Mouse (Mus musculus): Measurements from ENCODE around the gene Myrf.

Gene Myrf

GRCm38 (mm10) chr19:10240654-10241305, at the start of gene Myrf:
TSS of gene Myrf (minus strand) at chr19:10240748.
- DNase-seq (ENCODE audit: low read depth, low spot score) = peak; percentile 83

DNA sequence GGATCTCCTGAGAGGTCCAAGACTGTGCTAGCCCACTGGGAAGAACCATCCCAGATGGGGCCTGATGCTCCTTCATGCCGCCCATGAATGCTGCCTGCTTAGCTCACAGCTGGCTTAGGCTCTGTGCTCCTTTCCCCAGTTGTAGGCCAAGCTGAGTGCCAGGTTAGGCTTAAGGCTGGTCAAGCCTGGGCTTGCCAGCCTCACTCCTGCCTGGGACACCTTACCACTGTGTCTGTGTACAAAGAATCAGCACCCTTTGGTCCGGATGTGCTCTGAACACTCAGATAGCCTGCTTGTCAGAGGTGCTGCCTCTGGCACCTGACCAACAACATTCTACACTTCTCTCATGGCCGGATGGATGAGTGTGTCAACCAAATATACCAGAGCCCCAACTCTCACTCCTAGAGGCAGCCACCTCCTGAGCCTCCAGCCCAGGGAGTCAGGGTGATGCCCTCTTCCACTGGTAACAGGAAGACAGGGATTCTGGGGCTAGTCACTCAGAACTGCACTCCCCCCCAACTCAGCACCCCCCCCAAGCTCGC, 49.1 kb upstream of the Myrf start:
- DNase-seq (ENCODE audit: low read depth, low spot score) = no peak

DNA sequence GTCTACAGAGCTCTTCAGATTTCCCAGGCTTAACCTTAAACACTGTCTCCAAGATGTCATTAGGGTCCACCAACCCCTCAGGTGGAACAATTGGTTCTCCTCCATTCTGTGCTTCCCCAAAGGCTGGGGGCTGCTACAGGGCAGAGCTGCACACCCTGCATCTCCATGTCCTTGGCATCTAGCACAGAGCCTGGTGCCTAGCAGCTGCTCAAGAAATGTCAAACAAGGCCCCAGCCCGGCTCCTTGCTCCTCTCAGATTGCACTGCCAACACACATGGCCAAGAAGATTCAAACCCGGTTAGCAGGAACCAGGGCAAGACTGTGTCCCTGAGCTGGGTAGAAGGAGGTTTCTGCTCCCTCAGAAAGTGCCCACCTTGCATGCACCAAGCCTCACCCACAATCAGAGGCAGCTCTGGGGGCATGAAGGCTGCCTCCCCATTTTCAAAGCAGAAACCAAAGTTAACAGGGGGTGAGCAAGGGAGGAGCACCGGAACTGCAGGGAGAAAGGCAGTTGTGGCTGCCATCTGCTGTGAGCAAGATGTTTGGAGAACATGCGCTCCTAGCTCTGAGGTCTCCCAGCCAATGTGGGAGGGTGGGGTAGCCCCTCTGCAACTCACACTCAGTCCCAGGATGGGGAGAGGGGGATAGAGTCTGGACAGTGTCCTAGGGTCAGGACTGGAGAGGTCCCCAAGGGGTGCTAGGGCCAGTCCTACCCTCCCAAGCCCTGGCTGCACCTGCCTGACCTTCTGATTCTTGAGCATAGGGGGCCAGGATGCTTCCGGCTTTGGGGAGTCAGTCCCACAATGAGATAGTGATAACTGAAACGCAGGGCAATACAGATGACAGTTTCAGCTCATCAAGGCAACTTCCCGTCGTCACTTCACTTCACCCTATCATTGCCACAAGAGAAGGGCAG, 47.8 kb upstream of the Myrf start:
- DNase-seq (ENCODE audit: low read depth, low spot score) = no peak

DNA sequence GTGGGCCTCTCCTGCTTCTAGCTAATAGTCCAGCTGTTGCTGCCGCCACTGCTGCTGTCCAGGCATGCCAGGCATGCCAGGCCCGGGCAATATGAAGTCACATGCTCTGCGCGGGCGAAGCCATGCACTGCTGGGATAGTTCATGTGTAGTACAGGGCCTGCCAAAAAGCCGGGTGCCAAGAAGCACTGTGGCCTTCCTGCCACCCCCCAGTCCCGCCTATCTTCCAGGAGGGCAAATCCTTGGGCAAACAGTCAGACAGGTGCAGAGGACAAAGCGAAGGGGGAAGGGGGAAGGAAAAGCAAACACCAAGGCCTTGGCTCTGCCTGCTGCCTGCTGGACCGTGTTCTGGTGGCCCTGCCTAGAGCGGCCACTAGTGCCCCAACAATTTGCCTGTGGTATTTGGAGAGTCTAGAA, 45.9 kb upstream of the Myrf start:
- no peak for DNase-seq (ENCODE audit: low read depth, low spot score)

- DNase-seq (ENCODE audit: low read depth, low spot score) = no peak
Observed at GRCm38 (mm10) chr19:10280771-10281540, 40.4 kb upstream of the Myrf start.

GRCm38 (mm10) chr19:10279668-10280067, 39.1 kb upstream of the Myrf start:
- no peak for DNase-seq (ENCODE audit: low read depth, low spot score)

- no peak for DNase-seq (ENCODE audit: low read depth, low spot score)
Observed at GRCm38 (mm10) chr19:10278669-10279324, 38.2 kb upstream of the Myrf start.

- no peak for DNase-seq (ENCODE audit: low read depth, low spot score)
Observed at GRCm38 (mm10) chr19:10277759-10278158, 37.2 kb upstream of the Myrf start.

- DNase-seq (ENCODE audit: low read depth, low spot score) = peak; percentile 67
Observed at GRCm38 (mm10) chr19:10277331-10277730, 36.8 kb upstream of the Myrf start.

DNA sequence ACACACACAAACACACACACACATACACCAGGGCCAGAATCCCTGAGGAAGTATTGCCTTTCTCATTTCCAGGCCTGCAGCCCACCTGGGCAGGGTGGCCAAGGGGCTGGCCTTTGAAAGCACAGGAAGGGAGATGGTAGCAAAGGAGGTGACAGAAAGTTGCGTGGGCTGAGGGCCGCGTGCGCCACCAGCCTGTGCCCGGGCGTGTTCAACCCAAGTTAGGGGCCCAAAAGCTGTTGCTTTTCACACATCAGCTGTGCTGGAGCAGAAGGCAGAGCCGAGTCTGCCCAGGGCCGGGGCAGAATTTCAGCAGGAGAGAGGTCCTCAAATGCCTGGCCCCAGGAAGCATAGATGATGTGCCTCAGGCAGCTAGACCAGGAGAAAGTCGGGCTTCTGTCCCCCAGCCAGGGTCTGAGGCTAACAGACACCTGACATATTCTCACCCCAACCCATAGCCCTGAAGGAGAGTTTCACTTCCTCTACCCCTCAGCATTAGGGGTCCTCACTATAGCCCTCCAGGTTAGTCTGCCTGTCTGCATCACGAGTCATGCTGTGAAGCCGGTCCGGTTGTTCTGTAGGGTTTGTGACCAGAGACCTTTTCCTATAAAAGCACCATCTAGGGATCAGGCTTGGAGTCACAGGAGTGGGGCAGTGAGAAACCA, 36.1 kb upstream of the Myrf start:
- no peak for DNase-seq (ENCODE audit: low read depth, low spot score)

DNA sequence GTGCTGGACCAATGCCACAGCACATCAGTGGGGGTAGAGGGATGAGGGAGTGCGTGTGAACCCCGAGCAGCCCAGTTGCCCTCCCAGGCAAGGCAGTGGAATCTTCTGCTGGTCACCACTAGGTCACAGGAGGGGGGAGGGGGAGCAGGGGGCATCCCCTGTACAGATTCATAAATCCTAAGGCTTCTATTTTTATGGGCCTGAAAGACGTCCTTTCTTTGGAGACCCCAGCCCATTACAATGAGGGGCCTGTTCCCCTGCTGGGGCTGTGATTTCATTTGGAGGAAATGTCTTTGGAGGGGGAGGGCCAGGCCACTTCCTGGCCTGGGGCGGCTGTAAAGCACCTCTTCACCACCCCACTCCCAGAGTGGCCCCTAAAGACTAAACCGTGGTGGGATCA, 33.5 kb upstream of the Myrf start:
- peak; percentile 67 for DNase-seq (ENCODE audit: low read depth, low spot score)

DNA sequence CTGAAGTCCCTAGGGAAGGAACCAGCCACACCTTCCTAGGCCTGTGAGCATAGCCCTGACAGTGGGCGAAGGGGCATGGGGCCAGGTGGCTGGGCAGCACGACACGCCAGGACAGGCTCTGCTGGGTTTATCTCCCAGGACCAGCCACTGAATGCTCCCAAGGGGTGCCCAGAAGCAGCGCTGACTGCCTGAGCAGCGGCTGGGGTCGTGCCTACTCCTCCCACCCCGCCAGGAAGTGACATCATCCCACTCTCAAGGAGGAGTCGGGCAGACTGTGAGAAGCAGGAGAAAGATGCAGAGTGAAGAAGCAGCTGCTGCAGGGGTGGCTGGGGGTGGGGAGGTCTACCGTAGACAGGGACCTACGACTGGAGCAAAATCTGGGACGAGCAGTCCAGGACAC, 32.2 kb upstream of the Myrf start:
- peak; percentile 63 for DNase-seq (ENCODE audit: low read depth, low spot score)

DNA sequence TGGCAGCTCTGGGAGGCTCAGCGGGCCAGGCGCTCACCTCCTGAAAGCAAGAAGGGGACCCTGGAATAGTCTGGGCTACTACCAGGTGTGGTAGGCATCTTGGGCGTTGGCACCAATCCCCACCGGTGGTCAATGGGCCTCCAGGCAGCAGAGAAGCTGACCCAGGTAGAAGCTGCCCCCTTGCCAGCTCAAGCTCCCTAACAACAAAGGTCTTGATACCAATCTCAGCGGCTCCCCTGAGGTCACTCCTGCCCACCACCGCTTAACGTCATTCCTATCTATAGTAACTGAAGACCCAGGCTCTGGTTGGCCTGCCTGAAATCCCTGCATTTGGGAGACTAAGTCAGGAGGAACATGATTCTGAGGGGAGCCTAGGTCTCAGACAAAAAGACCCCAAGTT, 31.0 kb upstream of the Myrf start:
- DNase-seq (ENCODE audit: low read depth, low spot score) = no peak

DNA sequence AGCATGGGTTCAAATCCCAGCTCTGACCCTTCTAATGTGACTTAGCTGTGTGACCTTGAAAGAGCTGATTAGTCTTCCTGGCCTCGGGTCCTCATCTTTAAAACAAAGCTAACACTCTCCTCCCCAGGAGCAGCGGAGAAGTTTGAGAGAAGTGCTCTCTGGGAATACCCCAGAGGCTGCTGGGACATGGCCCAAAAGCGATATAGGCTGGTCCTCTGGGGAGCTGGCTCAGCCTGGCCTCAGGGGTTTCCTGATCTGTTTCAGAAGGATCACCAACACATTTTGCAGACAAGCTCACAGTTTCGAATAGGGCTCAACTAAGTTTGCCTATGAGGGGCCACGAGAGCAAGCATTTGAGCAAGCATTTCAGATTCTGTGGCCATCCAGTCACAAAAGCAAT, 29.8 kb upstream of the Myrf start:
- DNase-seq (ENCODE audit: low read depth, low spot score) = no peak

GRCm38 (mm10) chr19:10268851-10269250, 28.3 kb upstream of the Myrf start:
- DNase-seq (ENCODE audit: low read depth, low spot score) = no peak

DNA sequence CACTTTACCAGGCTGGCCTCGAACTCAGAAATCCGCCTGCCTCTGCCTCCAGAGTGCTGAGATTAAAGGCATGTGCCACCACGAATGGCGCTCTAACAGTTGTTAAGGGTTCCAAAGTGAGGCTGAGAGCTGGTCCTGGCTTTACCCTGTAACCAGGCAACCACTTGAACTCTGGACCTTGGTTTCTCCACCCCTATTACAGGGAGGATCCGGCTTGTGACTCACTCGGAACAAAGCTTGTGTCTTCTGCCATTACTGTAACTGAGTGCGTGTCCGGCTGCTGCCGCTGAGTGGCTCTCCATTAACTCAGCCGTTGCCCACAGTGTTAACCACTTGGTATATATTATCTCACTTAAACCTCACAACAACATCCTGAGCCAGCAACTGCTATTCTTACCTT, 27.4 kb upstream of the Myrf start:
- no peak for DNase-seq (ENCODE audit: low read depth, low spot score)

DNA sequence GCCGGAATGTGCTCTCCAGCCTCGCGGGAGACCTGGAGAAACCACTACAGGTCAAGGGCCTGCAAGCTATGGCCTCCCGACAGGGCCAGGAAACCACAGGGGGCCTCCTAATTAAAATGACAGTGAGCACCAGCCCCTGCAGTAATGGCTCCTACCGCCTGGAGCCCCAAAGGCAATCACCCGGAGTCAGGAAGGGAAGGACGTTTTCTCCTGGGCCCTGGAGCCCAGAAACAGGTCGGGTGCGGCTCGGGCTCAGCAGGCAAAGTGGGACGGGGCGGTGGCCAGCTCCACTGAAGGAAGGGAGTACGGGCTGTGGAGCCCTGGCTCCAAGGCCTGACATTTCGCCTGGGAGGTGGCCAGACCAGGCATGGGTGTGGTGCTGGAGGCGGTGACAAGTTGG, 26.5 kb upstream of the Myrf start:
- DNase-seq (ENCODE audit: low read depth, low spot score) = peak; percentile 45

- DNase-seq (ENCODE audit: low read depth, low spot score) = peak; percentile 82
Observed at GRCm38 (mm10) chr19:10266196-10266850, 25.8 kb upstream of the Myrf start.

- DNase-seq (ENCODE audit: low read depth, low spot score) = no peak
Observed at GRCm38 (mm10) chr19:10261369-10261768, 20.8 kb upstream of the Myrf start.

DNA sequence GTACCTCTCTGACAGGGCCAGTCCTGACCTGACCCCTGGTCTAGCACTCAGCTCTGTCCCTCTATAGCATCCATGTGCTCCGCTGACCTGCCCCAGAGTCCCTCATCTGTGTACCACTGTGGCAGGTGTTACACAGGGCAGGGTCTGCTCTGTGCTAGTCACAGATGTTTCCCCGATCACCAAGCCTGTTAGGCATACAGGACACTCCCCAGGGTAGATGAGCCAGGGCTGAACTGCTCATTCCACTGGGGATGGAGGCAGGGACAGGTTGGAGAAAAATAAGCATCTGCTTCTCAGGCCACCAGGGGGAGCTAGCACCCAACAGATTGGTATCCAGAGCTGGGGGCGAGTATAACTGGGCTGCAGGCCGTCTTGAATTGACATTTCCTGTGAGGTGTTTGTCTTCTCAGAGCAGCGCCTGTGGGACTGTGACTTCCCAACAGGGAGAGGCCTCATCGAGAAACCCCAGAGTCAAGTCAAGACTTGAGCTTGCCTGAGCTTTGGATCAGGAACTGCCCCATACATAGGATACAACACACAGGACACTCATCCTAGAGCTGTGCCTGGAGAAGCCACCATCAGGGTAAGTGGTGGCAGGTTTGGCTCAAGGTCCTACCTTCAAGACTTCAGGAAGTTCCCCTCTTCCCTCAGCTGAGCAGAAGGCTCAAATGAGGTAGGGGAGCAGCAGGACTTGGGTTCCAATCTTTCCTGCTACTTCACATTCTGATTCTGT, 17.9 kb upstream of the Myrf start:
- DNase-seq (ENCODE audit: low read depth, low spot score) = peak; percentile 87

Data from mesoderm, embryonic 11.5 days (tissue).